Mouse (Mus musculus): ENCODE results near the gene Psd4. TPM values are rescaled to one million over a fixed set of nuclear protein-coding genes. Genes with fewer than 3 reads are reported as not detected.

Gene Psd4
- polyA plus RNA-seq, 1 experiment, result 21.3 TPM

GRCm38 (mm10) chr2:24407701-24408485 is 40.5 kb downstream of the Psd4 start:
- no peaks in the 10 kb centered on the region for H3K27me3 ChIP-seq (replicated peaks)
- no peak overlapping the region for H3K4me3 ChIP-seq (replicated peaks)
- peaks cover 10% of the 10 kb centered on the region; the same call in 1 of the 2 replicates for H3K4me1 ChIP-seq
- peaks cover 83% of the 10 kb centered on the region for H3K36me3 ChIP-seq (replicated peaks; ENCODE audit: low read length)
- TF ChIP-seq GATA1 (IDR thresholded peaks at IDR 0.05; ENCODE audit: borderline replicate concordance, low read length) (no peak), FLI1 (IDR thresholded peaks at IDR 0.05; ENCODE audit: low read length) (no peak)
- H3K9me3 ChIP-seq, result no peaks in the 10 kb centered on the region

GRCm38 (mm10) chr2:24409166-24409565 is 41.8 kb downstream of the Psd4 start:
- TF ChIP-seq GATA1 (IDR thresholded peaks at IDR 0.05; ENCODE audit: borderline replicate concordance, low read length) (no peak), FLI1 (IDR thresholded peaks at IDR 0.05; ENCODE audit: low read length) (no peak)
- Histone ChIP-seq H3K4me1 (peaks cover 7% of the 10 kb centered on the region; the same call in 1 of the 2 replicates), H3K27me3 (replicated peaks) (peaks cover 8% of the 10 kb centered on the region), H3K4me3 (replicated peaks) (no peak overlapping the region), H3K36me3 (replicated peaks; ENCODE audit: low read length) (peaks cover 70% of the 10 kb centered on the region), H3K9me3 (no peaks in the 10 kb centered on the region)

GRCm38 (mm10) chr2:24413172-24413571 is 45.8 kb downstream of the Psd4 start:
- Histone ChIP-seq H3K4me3 (replicated peaks) (no peak overlapping the region), H3K27me3 (replicated peaks) (peaks cover 27% of the 10 kb centered on the region)

GRCm38 (mm10) chr2:24413677-24414076 is 46.3 kb downstream of the Psd4 start:
- peaks cover 12% of the 10 kb centered on the region for H3K4me1 ChIP-seq
- H3K36me3 ChIP-seq (replicated peaks; ENCODE audit: low read length), result peaks cover 25% of the 10 kb centered on the region
- TF ChIP-seq FLI1 (IDR thresholded peaks at IDR 0.05; ENCODE audit: low read length) (no peak), GATA1 (IDR thresholded peaks at IDR 0.05; ENCODE audit: borderline replicate concordance, low read length) (no peak)
- peaks cover 28% of the 10 kb centered on the region for H3K27me3 ChIP-seq (replicated peaks)
- no peaks in the 10 kb centered on the region for H3K9me3 ChIP-seq
- H3K4me3 ChIP-seq (replicated peaks), result no peak overlapping the region

More at GRCm38 (mm10) chr2:24413172-24413571, 45.8 kb downstream of the Psd4 start:
- H3K4me1 ChIP-seq, result peaks cover 12% of the 10 kb centered on the region
- peaks cover 30% of the 10 kb centered on the region for H3K36me3 ChIP-seq (replicated peaks; ENCODE audit: low read length)
- TF ChIP-seq GATA1 (IDR thresholded peaks at IDR 0.05; ENCODE audit: borderline replicate concordance, low read length) (no peak), FLI1 (IDR thresholded peaks at IDR 0.05; ENCODE audit: low read length) (no peak)
- no peaks in the 10 kb centered on the region for H3K9me3 ChIP-seq

GRCm38 (mm10) chr2:24416668-24417067 is 49.3 kb downstream of the Psd4 start:
- H3K36me3 ChIP-seq (replicated peaks; ENCODE audit: low read length), result no peaks in the 10 kb centered on the region
- H3K4me1 ChIP-seq, result peaks cover 10% of the 10 kb centered on the region
- TF ChIP-seq GATA1 (IDR thresholded peaks at IDR 0.05; ENCODE audit: borderline replicate concordance, low read length) (no peak), FLI1 (IDR thresholded peaks at IDR 0.05; ENCODE audit: low read length) (no peak)
- peaks cover 37% of the 10 kb centered on the region for H3K27me3 ChIP-seq (replicated peaks)
- H3K4me3 ChIP-seq (replicated peaks), result no peak overlapping the region
- H3K9me3 ChIP-seq, result no peaks in the 10 kb centered on the region; the same call in 1 of the 2 replicates

GRCm38 (mm10) chr2:24417106-24417505 is 49.7 kb downstream of the Psd4 start:
- H3K9me3 ChIP-seq, result no peaks in the 10 kb centered on the region; the same call in 1 of the 2 replicates
- no peak overlapping the region for H3K4me3 ChIP-seq (replicated peaks)
- H3K36me3 ChIP-seq (replicated peaks; ENCODE audit: low read length), result no peaks in the 10 kb centered on the region
- H3K4me1 ChIP-seq, result peaks cover 9% of the 10 kb centered on the region; the same call in 1 of the 2 replicates
- no peak for TF ChIP-seq GATA1 (IDR thresholded peaks at IDR 0.05; ENCODE audit: borderline replicate concordance, low read length)
- no peak for TF ChIP-seq FLI1 (IDR thresholded peaks at IDR 0.05; ENCODE audit: low read length)
- peaks cover 37% of the 10 kb centered on the region for H3K27me3 ChIP-seq (replicated peaks)

GRCm38 (mm10) chr2:24417564-24417963 is 50.2 kb downstream of the Psd4 start:
- Histone ChIP-seq H3K9me3 (no peaks in the 10 kb centered on the region; the same call in 1 of the 2 replicates), H3K4me1 (peaks cover 9% of the 10 kb centered on the region; the same call in 1 of the 2 replicates), H3K27me3 (replicated peaks) (peaks cover 37% of the 10 kb centered on the region), H3K4me3 (replicated peaks) (no peak overlapping the region), H3K36me3 (replicated peaks; ENCODE audit: low read length) (no peaks in the 10 kb centered on the region)
- TF ChIP-seq FLI1 (IDR thresholded peaks at IDR 0.05; ENCODE audit: low read length) (no peak), GATA1 (IDR thresholded peaks at IDR 0.05; ENCODE audit: borderline replicate concordance, low read length) (no peak)

- Histone ChIP-seq H3K27me3 (replicated peaks) (peaks cover 29% of the 10 kb centered on the region), H3K9me3 (no peaks in the 10 kb centered on the region; the same call in 1 of the 2 replicates), H3K4me1 (peaks cover 17% of the 10 kb centered on the region; the same call in 1 of the 2 replicates), H3K4me3 (replicated peaks) (no peak overlapping the region), H3K36me3 (replicated peaks; ENCODE audit: low read length) (no peaks in the 10 kb centered on the region)
- TF ChIP-seq FLI1 (IDR thresholded peaks at IDR 0.05; ENCODE audit: low read length) (no peak), GATA1 (IDR thresholded peaks at IDR 0.05; ENCODE audit: borderline replicate concordance, low read length) (no peak)
Observed at GRCm38 (mm10) chr2:24421211-24421863, 54.0 kb downstream of the Psd4 start.

- no peak for TF ChIP-seq GATA1 (IDR thresholded peaks at IDR 0.05; ENCODE audit: borderline replicate concordance, low read length)
- no peak for TF ChIP-seq FLI1 (IDR thresholded peaks at IDR 0.05; ENCODE audit: low read length)
- Histone ChIP-seq H3K9me3 (no peaks in the 10 kb centered on the region; the same call in 1 of the 2 replicates), H3K36me3 (replicated peaks; ENCODE audit: low read length) (no peaks in the 10 kb centered on the region), H3K27me3 (replicated peaks) (peaks cover 17% of the 10 kb centered on the region), H3K4me1 (peaks cover 9% of the 10 kb centered on the region; the same call in 1 of the 2 replicates), H3K4me3 (replicated peaks) (no peak overlapping the region)
Observed at GRCm38 (mm10) chr2:24422815-24423214, 55.4 kb downstream of the Psd4 start.

All from megakaryocyte, embryonic 14.5 days (primary cell).